Mouse (Mus musculus): Measurements from ENCODE around the gene Dyrk3. TPM values are rescaled to one million over a fixed set of nuclear protein-coding genes. Genes with fewer than 3 reads are reported as not detected.
A peak's percentile ranks its signal among the peaks of the same experiment; 100 is the strongest.

Dyrk3 gene
- polyA plus RNA-seq, 1 experiment from 2014 or later = 4.2 TPM

DNA sequence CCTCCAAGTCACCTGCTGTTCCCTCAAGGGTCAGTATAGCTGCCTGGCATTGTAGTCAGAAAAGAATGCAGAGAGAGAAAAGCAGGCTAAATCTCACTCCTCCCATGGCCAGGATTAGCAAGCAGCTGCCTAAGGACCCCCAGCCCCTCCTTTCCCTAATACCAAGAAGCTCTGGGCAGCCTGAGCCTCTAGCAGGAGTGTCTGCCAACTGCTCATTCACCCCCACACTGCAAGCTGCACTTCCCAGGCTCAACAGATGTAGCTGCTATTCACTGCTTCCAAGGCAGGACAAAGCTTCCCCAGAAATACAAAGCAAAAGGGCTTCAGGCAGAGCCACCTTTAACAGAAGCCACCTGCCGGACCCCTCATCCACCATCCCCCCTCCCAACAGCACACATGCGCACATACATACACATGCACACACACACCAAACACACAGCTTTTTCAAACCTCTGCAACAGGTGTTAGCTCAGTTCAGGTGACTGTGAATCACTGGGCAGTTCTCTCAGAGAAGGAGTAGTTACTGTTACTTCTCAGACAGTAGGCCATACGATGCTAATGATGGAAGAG lies 59.3 kb downstream of the Dyrk3 start:
- ATAC-seq (ENCODE audit: insufficient number of reproducible peaks, low FRiP score, low TSS enrichment, low read depth) = peak; percentile 45; the same call in 1 of the 2 replicates
- no peak overlapping the region for H3K9ac ChIP-seq (ENCODE audit: low read length)
- H3K27ac ChIP-seq (replicated peaks; ENCODE audit: low read depth, low read length) = no peak overlapping the region
- H3K9me3 ChIP-seq (ENCODE audit: control insufficient read depth, low read length) = no peaks in the 10 kb centered on the region
- 74% methylated on average over 3 of the region's 3 CpGs for WGBS
- H3K4me3 ChIP-seq (ENCODE audit: low read depth, low read length) = no peak overlapping the region
- no peaks in the 10 kb centered on the region for H3K36me3 ChIP-seq (ENCODE audit: control insufficient read depth, insufficient read depth, low read length)
- H3K27me3 ChIP-seq (ENCODE audit: control insufficient read depth, insufficient read depth, low read length) = no peaks in the 10 kb centered on the region
- DNase-seq (ENCODE audit: low spot score) = no peak
- no peak overlapping the region for H3K4me2 ChIP-seq (ENCODE audit: low read depth, severe bottlenecking)
- H3K4me1 ChIP-seq (ENCODE audit: control insufficient read depth, insufficient read depth, low read length) = peaks cover 9% of the 10 kb centered on the region

Other genes with a start within 250 kb of the Dyrk3 start
- gene Il20, start 226.9 kb downstream of the Dyrk3 start, polyA plus RNA-seq (2014; fragmentation: Nextera tagmentation; extraction: Ambion mirVana) = not detected in 2 replicates
- not detected in 2 replicates for gene Il19, start 198.2 kb downstream of the Dyrk3 start, polyA plus RNA-seq (2014; fragmentation: Nextera tagmentation; extraction: Ambion mirVana)
- gene Il10, start 118.5 kb downstream of the Dyrk3 start, polyA plus RNA-seq (2014; fragmentation: Nextera tagmentation; extraction: Ambion mirVana) = 0.24 TPM in 1 of 2 replicates, not detected in the other
- 43.5 and 47.6 TPM in 2 replicates for gene Mapkapk2, start 40.5 kb downstream of the Dyrk3 start, polyA plus RNA-seq (2014; fragmentation: Nextera tagmentation; extraction: Ambion mirVana)
- 70.3 and 72.3 TPM in 2 replicates for gene Eif2d, start 14.8 kb upstream of the Dyrk3 start, polyA plus RNA-seq (2014; fragmentation: Nextera tagmentation; extraction: Ambion mirVana)
- 1.2 and 1.4 TPM in 2 replicates for gene Rassf5, start 106.9 kb upstream of the Dyrk3 start, polyA plus RNA-seq (2014; fragmentation: Nextera tagmentation; extraction: Ambion mirVana)
- gene Ikbke, start 141.3 kb upstream of the Dyrk3 start, polyA plus RNA-seq (2014; fragmentation: Nextera tagmentation; extraction: Ambion mirVana) = 1.0 and 1.5 TPM in 2 replicates